Mouse (Mus musculus): ENCODE results near the gene Gm9736.
"Not testable (repeated sequence)": the region's sequence is repeated elsewhere in the genome, so short reads cannot be mapped to it uniquely, and the experiment has no call there.

The Gm9736 gene

GRCm38 (mm10) chr10:77751254-77751653 is at the start of gene Gm9736:
Gene Gm9736, minus strand, starts transcription at chr10:77751354.
- DNase-seq (ENCODE audit: low spot score): not testable (repeated sequence)

GRCm38 (mm10) chr10:77798921-77799508 is 47.9 kb upstream of the Gm9736 start, which contains the start of gene Gm19668:
Gene Gm19668, minus strand, starts transcription at chr10:77799133.
- no peak for DNase-seq (ENCODE audit: low spot score)

GRCm38 (mm10) chr10:77798164-77798920 is 47.2 kb upstream of the Gm9736 start:
- not testable (repeated sequence) for DNase-seq (ENCODE audit: low spot score)

GRCm38 (mm10) chr10:77797677-77798076 is 46.5 kb upstream of the Gm9736 start:
- DNase-seq (ENCODE audit: low spot score): no peak

GRCm38 (mm10) chr10:77794976-77795375 is 43.8 kb upstream of the Gm9736 start, which contains the start of gene Gm9639:
Gene Gm9639, minus strand, starts transcription at chr10:77795076.
- no peak for DNase-seq (ENCODE audit: low spot score)

- no peak for DNase-seq (ENCODE audit: low spot score)
These were observed 37.5 kb upstream of the Gm9736 start for GRCm38 (mm10) chr10:77788621-77789020.

GRCm38 (mm10) chr10:77787876-77788275 is 36.7 kb upstream of the Gm9736 start, which contains the start of gene Gm7137:
Gene Gm7137, minus strand, starts transcription at chr10:77788200.
- not testable (repeated sequence) for DNase-seq (ENCODE audit: low spot score)

- DNase-seq (ENCODE audit: low spot score): not testable (repeated sequence)
These were observed 32.2 kb upstream of the Gm9736 start for GRCm38 (mm10) chr10:77783396-77783795.

- DNase-seq (ENCODE audit: low spot score): not testable (repeated sequence)
These were observed 31.3 kb upstream of the Gm9736 start, which contains the start of gene Gm3250 for GRCm38 (mm10) chr10:77782442-77782841. Gene Gm3250, minus strand, starts transcription at chr10:77782542.

- not testable (repeated sequence) for DNase-seq (ENCODE audit: low spot score)
These were observed 25.7 kb upstream of the Gm9736 start, which contains the start of gene Gm7138 for GRCm38 (mm10) chr10:77776844-77777243. Gene Gm7138, minus strand, starts transcription at chr10:77776944.

GRCm38 (mm10) chr10:77772142-77772541 is 21.0 kb upstream of the Gm9736 start:
- DNase-seq (ENCODE audit: low spot score): not testable (repeated sequence)

GRCm38 (mm10) chr10:77771225-77771624 is 20.1 kb upstream of the Gm9736 start, which contains the start of gene Gm3238:
Gene Gm3238, minus strand, starts transcription at chr10:77771325.
- DNase-seq (ENCODE audit: low spot score): not testable (repeated sequence)

GRCm38 (mm10) chr10:77769727-77770126 is 18.6 kb upstream of the Gm9736 start:
- DNase-seq (ENCODE audit: low spot score): no peak

- not testable (repeated sequence) for DNase-seq (ENCODE audit: low spot score)
These were observed 8.4 kb upstream of the Gm9736 start, which contains the start of gene Gm3233 for GRCm38 (mm10) chr10:77759582-77759981. Gene Gm3233, minus strand, starts transcription at chr10:77759682.

GRCm38 (mm10) chr10:77753448-77753847 is 2.3 kb upstream of the Gm9736 start:
- DNase-seq (ENCODE audit: low spot score): no peak

- not testable (repeated sequence) for DNase-seq (ENCODE audit: low spot score)
These were observed 1.2 kb upstream of the Gm9736 start for GRCm38 (mm10) chr10:77752312-77752711.

- not testable (repeated sequence) for DNase-seq (ENCODE audit: low spot score)
These were observed 468 bp downstream of the Gm9736 start for GRCm38 (mm10) chr10:77750686-77751085.

- not testable (repeated sequence) for DNase-seq (ENCODE audit: low spot score)
These were observed 9.0 kb downstream of the Gm9736 start, which contains the start of gene Gm18596 for GRCm38 (mm10) chr10:77741924-77742688. Gene Gm18596, minus strand, starts transcription at chr10:77742638.

- DNase-seq (ENCODE audit: low spot score): no peak
These were observed 12.2 kb downstream of the Gm9736 start for GRCm38 (mm10) chr10:77738929-77739328.

- no peak for DNase-seq (ENCODE audit: low spot score)
These were observed 15.2 kb downstream of the Gm9736 start for GRCm38 (mm10) chr10:77735928-77736327.

- DNase-seq (ENCODE audit: low spot score): no peak
These were observed 21.9 kb downstream of the Gm9736 start for GRCm38 (mm10) chr10:77729241-77729640.

- DNase-seq (ENCODE audit: low spot score): no peak
These were observed 22.9 kb downstream of the Gm9736 start for GRCm38 (mm10) chr10:77728280-77728679.
